Mouse (Mus musculus) CH12.LX (cell line): ENCODE data around the gene Hnrnpr. TPM values are rescaled to one million over a fixed set of nuclear protein-coding genes. Genes with fewer than 3 reads are reported as not detected.

Experiments
- DNase-seq: peaks from one replicate; pipeline ENCODE4 v3.0.0-alpha.2; 2013; ENCODE audit errors: extremely low read depth
- H3K27ac ChIP-seq: 2 replicates; pipeline ENCODE4 v1.5.1; 2012; ENCODE audit warnings: low read depth, mild to moderate bottlenecking, control low read depth, moderate library complexity; ENCODE audit not compliant: insufficient read depth
- H3K27me3 ChIP-seq: replicated peaks from 2 replicates; pipeline ENCODE3; 2012; ENCODE audit warnings: inconsistent platforms
- H3K36me3 ChIP-seq, 2 experiments: replicated peaks in 1 of 2; 2 replicates each; pipeline versions ENCODE3 to v1.6.1; 2012; ENCODE audit warnings: inconsistent platforms in 1 of 2, low read length in 1 of 2, mild to moderate bottlenecking in 1 of 2, mixed read lengths in 1 of 2, moderate library complexity in 1 of 2; ENCODE audit not compliant: control insufficient read depth in 1 of 2, insufficient read depth in 1 of 2
- H3K4me1 ChIP-seq, 2 experiments: 2 replicates each; pipeline ENCODE4 v1.6.1; 2012; ENCODE audit warnings: inconsistent platforms in 1 of 2, moderate library complexity in 1 of 2; ENCODE audit not compliant: insufficient read depth in 2 of 2, control insufficient read depth in 1 of 2
- H3K4me2 ChIP-seq: 2 replicates; pipeline ENCODE4 v1.6.1; 2012; ENCODE audit warnings: low read depth, mild to moderate bottlenecking, control low read depth; ENCODE audit not compliant: poor library complexity, insufficient read depth, severe bottlenecking
- H3K4me3 ChIP-seq, 3 experiments: fragments of 150-350 bp in 1 of 3; sonication (generic) in 1 of 3; replicated peaks in 1 of 3; 2 replicates each; pipeline versions ENCODE3 to v1.5.1; 2011 to 2012; ENCODE audit warnings: low read depth in 2 of 3, low read length in 2 of 3, mild to moderate bottlenecking in 2 of 3, moderate library complexity in 2 of 3, control low read depth in 1 of 3, improper control_type of control experiment in 1 of 3, inconsistent platforms in 1 of 3, mixed read lengths in 1 of 3; ENCODE audit not compliant: poor library complexity in 1 of 3
- H3K79me2 ChIP-seq: replicated peaks from 2 replicates; pipeline ENCODE4 v1.6.1; 2012; ENCODE audit warnings: mild to moderate bottlenecking, moderate library complexity; ENCODE audit not compliant: control insufficient read depth, poor library complexity, insufficient read depth, severe bottlenecking; ENCODE audit errors: extremely low read depth
- H3K9ac ChIP-seq: 2 replicates; pipeline ENCODE4 v1.6.1; 2012; ENCODE audit warnings: low read depth, mild to moderate bottlenecking, control low read depth, moderate library complexity; ENCODE audit not compliant: insufficient read depth
- H3K9me3 ChIP-seq: replicated peaks from 2 replicates; pipeline ENCODE3; 2012; ENCODE audit warnings: low read length, inconsistent platforms, mixed read lengths
- BHLHE40 ChIP-seq: IDR thresholded peaks from 2 replicates; pipeline ENCODE4 v1.6.1; 2011; ENCODE audit warnings: mild to moderate bottlenecking, low read depth, low read length, improper control_type of control experiment
- CHD1 ChIP-seq: IDR thresholded peaks from 2 replicates; pipeline ENCODE4 v1.6.1; 2012; ENCODE audit warnings: low read depth, low read length, improper control_type of control experiment, inconsistent platforms
- CHD2 ChIP-seq: IDR thresholded peaks from 2 replicates; pipeline ENCODE4 v1.6.1; 2011; ENCODE audit warnings: low read length, improper control_type of control experiment
- CTCF ChIP-seq, 2 experiments: IDR thresholded peaks in 1 of 2; conservative IDR thresholded peaks in 1 of 2; 2 replicates each; pipeline ENCODE4 v1.5.1; 2011 to 2012; ENCODE audit warnings: low read depth in 2 of 2, low read length in 2 of 2, improper control_type of control experiment in 1 of 2, inconsistent platforms in 1 of 2, mild to moderate bottlenecking in 1 of 2, moderate library complexity in 1 of 2
- E2F4 ChIP-seq: IDR thresholded peaks from 2 replicates; pipeline ENCODE4 v1.6.1; 2011; ENCODE audit warnings: low read depth, low read length, improper control_type of control experiment; ENCODE audit not compliant: insufficient replicate concordance
- ELF1 ChIP-seq: IDR thresholded peaks from 2 replicates; pipeline ENCODE4 v1.6.1; 2014; ENCODE audit warnings: low read depth, mild to moderate bottlenecking, inconsistent platforms, low read length, improper control_type of control experiment
- EP300 ChIP-seq: IDR thresholded peaks from 2 replicates; pipeline ENCODE4 v1.6.1; 2011; ENCODE audit warnings: low read length, improper control_type of control experiment
- ETS1 ChIP-seq: conservative IDR thresholded peaks from 2 replicates; pipeline ENCODE4 v1.6.1; 2012; ENCODE audit warnings: low read depth, mild to moderate bottlenecking, inconsistent platforms, low read length, improper control_type of control experiment, moderate library complexity
- GABPA ChIP-seq: IDR thresholded peaks from 2 replicates; pipeline ENCODE4 v1.6.1; 2012; ENCODE audit warnings: low read depth, low read length, improper control_type of control experiment, inconsistent platforms; ENCODE audit not compliant: insufficient replicate concordance
- HCFC1 ChIP-seq: IDR thresholded peaks from 2 replicates; pipeline ENCODE4 v1.6.1; 2012; ENCODE audit warnings: low read depth, mild to moderate bottlenecking, inconsistent platforms, low read length, improper control_type of control experiment
- IRF4 ChIP-seq: IDR thresholded peaks from 2 replicates; pipeline ENCODE4 v1.6.1; 2014; ENCODE audit warnings: low read depth, mild to moderate bottlenecking, inconsistent platforms, low read length, improper control_type of control experiment
- JUN ChIP-seq: IDR thresholded peaks from 2 replicates; pipeline ENCODE4 v1.6.1; 2011; ENCODE audit warnings: low read depth, mild to moderate bottlenecking, low read length, improper control_type of control experiment, moderate library complexity; ENCODE audit not compliant: insufficient read depth
- JUND ChIP-seq: conservative IDR thresholded peaks from 2 replicates; pipeline ENCODE4 v1.6.1; 2011; ENCODE audit warnings: low read depth, low read length, improper control_type of control experiment
- KAT2A ChIP-seq: IDR thresholded peaks from 2 replicates; pipeline ENCODE4 v1.6.1; 2012; ENCODE audit warnings: low read length, improper control_type of control experiment, inconsistent platforms; ENCODE audit not compliant: insufficient replicate concordance
- MAFK ChIP-seq: IDR thresholded peaks from 2 replicates; pipeline ENCODE4 v1.6.1; 2011; ENCODE audit warnings: low read length, improper control_type of control experiment; ENCODE audit not compliant: insufficient replicate concordance
- MAX ChIP-seq: IDR thresholded peaks from 2 replicates; pipeline ENCODE4 v1.6.1; 2011; ENCODE audit warnings: low read length, improper control_type of control experiment
- MAZ ChIP-seq: IDR thresholded peaks from 2 replicates; pipeline ENCODE4 v1.6.1; 2012; ENCODE audit warnings: low read depth, mild to moderate bottlenecking, inconsistent platforms, low read length, improper control_type of control experiment, moderate library complexity
- MEF2A ChIP-seq: IDR thresholded peaks from 2 replicates; pipeline ENCODE4 v1.6.1; 2014; ENCODE audit warnings: low read depth, mild to moderate bottlenecking, inconsistent platforms, low read length, improper control_type of control experiment, borderline replicate concordance
- MXI1 ChIP-seq: IDR thresholded peaks from 2 replicates; pipeline ENCODE4 v1.6.1; 2011; ENCODE audit warnings: mild to moderate bottlenecking, low read depth, low read length, improper control_type of control experiment
- MYC ChIP-seq: IDR thresholded peaks from 2 replicates; pipeline ENCODE4 v1.6.1; 2011; ENCODE audit warnings: low read depth, mild to moderate bottlenecking, improper control_type of control experiment, low read length
- NELFE ChIP-seq: IDR thresholded peaks from 2 replicates; pipeline ENCODE4 v1.6.1; 2011; ENCODE audit warnings: low read depth, low read length, improper control_type of control experiment
- NRF1 ChIP-seq: IDR thresholded peaks from 2 replicates; pipeline ENCODE4 v1.6.1; 2014; ENCODE audit warnings: low read depth, mild to moderate bottlenecking, inconsistent platforms, low read length, improper control_type of control experiment, moderate library complexity
- PAX5 ChIP-seq: IDR thresholded peaks from 2 replicates; pipeline ENCODE4 v1.6.1; 2012; ENCODE audit warnings: low read length, inconsistent platforms, mixed read lengths
- POLR2A ChIP-seq: IDR thresholded peaks from 2 replicates; pipeline ENCODE4 v1.6.1; 2011; ENCODE audit warnings: low read depth, mild to moderate bottlenecking, improper control_type of control experiment, low read length
- POLR2AphosphoS2 ChIP-seq: IDR thresholded peaks from 2 replicates; pipeline ENCODE4 v1.6.1; 2011; ENCODE audit warnings: low read depth, low read length, improper control_type of control experiment
- RAD21 ChIP-seq: IDR thresholded peaks from 2 replicates; pipeline ENCODE4 v1.6.1; 2011; ENCODE audit warnings: low read depth, mild to moderate bottlenecking, low read length, improper control_type of control experiment, moderate library complexity
- RCOR1 ChIP-seq: conservative IDR thresholded peaks from 2 replicates; pipeline ENCODE4 v1.6.1; 2012; ENCODE audit warnings: low read depth, mild to moderate bottlenecking, inconsistent platforms, low read length, improper control_type of control experiment
- SIN3A ChIP-seq: IDR thresholded peaks from 2 replicates; pipeline ENCODE4 v1.6.1; 2012; ENCODE audit warnings: low read length, improper control_type of control experiment, inconsistent platforms
- SMC3 ChIP-seq: IDR thresholded peaks from 2 replicates; pipeline ENCODE4 v1.6.1; 2011; ENCODE audit warnings: low read depth, low read length, improper control_type of control experiment
- TBP ChIP-seq: conservative IDR thresholded peaks from 2 replicates; pipeline ENCODE4 v1.6.1; 2011; ENCODE audit warnings: low read depth, low read length, improper control_type of control experiment
- TCF12 ChIP-seq: IDR thresholded peaks from 2 replicates; pipeline ENCODE4 v1.6.1; 2014; ENCODE audit warnings: low read depth, mild to moderate bottlenecking, inconsistent platforms, low read length, improper control_type of control experiment
- UBTF ChIP-seq: IDR thresholded peaks from 2 replicates; pipeline ENCODE4 v1.6.1; 2012; ENCODE audit warnings: low read depth, mild to moderate bottlenecking, inconsistent platforms, low read length, improper control_type of control experiment, moderate library complexity
- USF1 ChIP-seq: IDR thresholded peaks from 2 replicates; pipeline ENCODE4 v1.6.1; 2014; ENCODE audit warnings: low read depth, mild to moderate bottlenecking, inconsistent platforms, low read length, improper control_type of control experiment
- USF2 ChIP-seq: conservative IDR thresholded peaks from 2 replicates; pipeline ENCODE4 v1.6.1; 2011; ENCODE audit warnings: low read depth, low read length, improper control_type of control experiment
- ZC3H11A ChIP-seq: IDR thresholded peaks from 2 replicates; pipeline ENCODE4 v1.6.1; 2012; ENCODE audit warnings: low read depth, mild to moderate bottlenecking, inconsistent platforms, low read length, improper control_type of control experiment
- ZKSCAN1 ChIP-seq: IDR thresholded peaks from 2 replicates; pipeline ENCODE4 v1.6.1; 2012; ENCODE audit warnings: low read depth, inconsistent platforms, low read length, improper control_type of control experiment, borderline replicate concordance
- ZMIZ1 ChIP-seq: IDR thresholded peaks from 2 replicates; pipeline ENCODE4 v1.6.1; 2012; ENCODE audit warnings: low read depth, mild to moderate bottlenecking, inconsistent platforms, low read length, improper control_type of control experiment
- ZNF384 ChIP-seq: IDR thresholded peaks from 2 replicates; pipeline ENCODE4 v1.6.1; 2012; ENCODE audit warnings: low read depth, low read length, improper control_type of control experiment, inconsistent platforms
- dilution Hi-C: fragments of 300-500 bp; cut with MboI; formaldehyde crosslinking; loops from 2 replicates; pipeline ENCODE4 v1.14.3; 2020; ENCODE audit warnings: low sequenced_read_pairs; ENCODE audit not compliant: extremely low pct_unique_long_range_greater_than_20kb, extremely low pct_ligation_motif_present
- in situ Hi-C: fragments of 300-500 bp; cut with MboI; formaldehyde crosslinking; loops from 3 replicates; pipeline ENCODE4 v1.14.3; 2019; ENCODE audit warnings: low sequenced_read_pairs, low pct_ligation_motif_present, low pct_unique_long_range_greater_than_20kb, mixed read lengths
- polyA plus RNA-seq: library from polyadenylated mRNA; unstranded; fragments of >175 nt; gene quantifications from 2 replicates; pipeline ENCODE4 v1.2.1, GENCODE M21; 2012; ENCODE audit warnings: low read depth; ENCODE audit not compliant: insufficient read length
- total RNA-seq, 2 experiments: library from RNA; depleted of rRNA; stranded (reverse); fragments of 300-350 nt in 1 of 2; fragments of >200 nt in 1 of 2; gene quantifications; 2 replicates each; pipeline ENCODE4 v1.2.3; 2012 to 2014

The Hnrnpr gene
- total and polyA plus RNA-seq, 3 experiments = 65.6 to 130 (median 117) TPM

DNA sequence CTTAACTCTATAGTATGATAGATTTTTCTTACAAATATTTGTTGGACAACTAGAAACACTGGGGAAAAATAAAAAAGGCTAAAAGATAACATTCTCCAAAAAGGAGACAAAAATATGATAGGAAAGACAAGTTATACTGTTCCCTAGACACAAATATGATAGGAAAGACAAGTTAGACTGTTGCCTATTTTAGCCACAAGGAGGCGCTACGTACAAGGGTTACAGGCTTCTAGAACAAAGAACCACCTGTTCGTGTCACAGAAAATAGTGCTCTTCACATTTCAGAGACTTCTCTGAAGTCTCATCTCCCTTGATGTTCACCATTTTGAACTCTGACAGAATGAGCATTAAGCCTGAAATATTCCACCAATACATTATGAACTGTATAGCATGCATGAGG is 59.0 kb downstream of the Hnrnpr start:
- dilution Hi-C loops (no loop called here), in situ Hi-C loops (loop anchor here (5.0 kb wide), 1 partner anchor 253 kb away; the partner anchor contains the start of gene Lactbl1)
- H3K79me2 ChIP-seq = no peaks in the 10 kb centered on the region
- H3K4me3 ChIP-seq = no peak overlapping the region
- no peak overlapping the region for H3K4me2 ChIP-seq
- no peaks in the 10 kb centered on the region for H3K9me3 ChIP-seq
- TF ChIP-seq SMC3 = peak; percentile 79
- TF ChIP-seq SIN3A = no peak
- peak; percentile 82 for TF ChIP-seq RAD21
- TF ChIP-seq HCFC1 = no peak
- TF ChIP-seq POLR2A = no peak
- no peak for TF ChIP-seq KAT2A
- no peak for TF ChIP-seq E2F4
- no peak for TF ChIP-seq MXI1
- no peak for TF ChIP-seq ETS1
- no peak for TF ChIP-seq USF2
- no peak for TF ChIP-seq RCOR1
- TF ChIP-seq USF1 = no peak
- no peak for TF ChIP-seq ZNF384
- no peak for TF ChIP-seq CHD1
- no peak for TF ChIP-seq BHLHE40
- no peak for TF ChIP-seq CHD2
- TF ChIP-seq MAX = no peak
- no peak for TF ChIP-seq NRF1
- TF ChIP-seq POLR2AphosphoS2 = no peak
- no peak for TF ChIP-seq PAX5
- 0 out of 2 replicates have a peak, but pooled peaks have one; percentile 15 for TF ChIP-seq MYC
- 0 out of 2 replicates have a peak, but pooled peaks have one; percentile 28 for TF ChIP-seq JUND
- no peak for TF ChIP-seq MEF2A
- TF ChIP-seq JUN = no peak
- peak; percentile 82 to 85 for TF ChIP-seq CTCF (conservative IDR thresholded peaks at IDR 0.05 in 1 of 2, IDR thresholded peaks at IDR 0.05 in 1 of 2; ENCODE audit: low read depth in 2 of 2, low read length in 2 of 2)
- no peak for TF ChIP-seq MAFK
- TF ChIP-seq UBTF = no peak
- TF ChIP-seq ZC3H11A = peak; percentile 31; the same call in 1 of the 2 replicates
- no peak for TF ChIP-seq ZMIZ1
- TF ChIP-seq TBP = no peak
- TF ChIP-seq EP300 = no peak
- no peak for TF ChIP-seq GABPA
- TF ChIP-seq IRF4 = no peak
- no peak for TF ChIP-seq ELF1
- TF ChIP-seq MAZ = no peak
- TF ChIP-seq TCF12 = no peak
- TF ChIP-seq NELFE = no peak
- TF ChIP-seq ZKSCAN1 = no peak
- H3K4me1 ChIP-seq = no peaks in the 10 kb centered on the region
- DNase-seq = peak; percentile 71
- peaks cover 22% of the 10 kb centered on the region for H3K27me3 ChIP-seq
- no peak overlapping the region for H3K27ac ChIP-seq
- H3K9ac ChIP-seq = no peak overlapping the region
- no peaks in the 10 kb centered on the region for H3K36me3 ChIP-seq
